Mouse (Mus musculus): ENCODE measurements around the gene Map2k1.

Gene Map2k1

DNA sequence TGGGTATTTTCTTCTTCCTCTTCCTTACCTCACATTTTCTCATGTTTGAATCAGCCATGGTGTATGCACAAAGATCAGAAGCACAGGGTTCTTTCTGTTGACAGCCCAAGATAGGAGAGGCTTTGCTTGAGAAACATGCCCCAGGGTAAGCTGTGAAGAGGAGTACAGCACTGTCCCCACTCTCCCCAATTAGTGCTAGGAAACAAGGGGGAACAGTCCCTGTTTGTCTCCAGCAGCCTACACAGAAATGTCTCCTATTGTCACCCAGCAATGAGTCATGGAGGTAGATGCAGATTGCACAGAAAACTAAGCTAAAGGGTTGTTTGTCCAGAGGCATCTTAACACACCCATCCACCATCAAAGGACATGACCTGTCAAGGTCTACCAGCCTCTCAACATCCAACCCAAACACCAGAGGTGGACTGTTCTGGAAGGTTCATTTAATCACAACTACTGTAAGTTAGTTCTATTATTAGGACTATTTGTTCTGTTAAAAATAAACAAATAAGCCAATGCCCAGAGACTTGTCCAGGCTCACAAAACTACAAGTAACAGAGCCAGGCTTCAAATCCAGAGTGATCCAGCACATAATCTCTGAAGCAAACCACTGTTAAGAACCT lies 3.2 kb downstream of the Map2k1 start:
- no peak for DNase-seq (ENCODE audit: low spot score in 2 of 2)

DNA sequence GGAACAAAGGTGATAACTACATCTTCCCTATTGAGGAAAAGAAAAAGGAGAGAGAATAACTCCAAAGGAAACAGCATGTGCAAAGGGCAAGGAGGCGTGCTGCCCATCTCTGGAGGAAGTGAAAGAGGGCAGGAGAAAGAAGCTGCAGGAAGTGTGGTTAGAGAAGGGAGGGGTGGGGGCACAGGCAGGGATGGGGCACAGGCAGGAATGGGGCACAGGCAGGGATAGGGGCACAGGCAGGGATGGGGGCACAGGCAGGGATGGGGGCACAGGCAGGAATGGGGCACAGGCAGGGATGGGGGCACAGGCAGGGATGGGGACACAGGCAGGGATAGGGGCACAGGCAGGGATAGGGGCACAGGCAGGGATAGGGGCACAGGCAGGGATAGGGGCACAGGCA lies 4.1 kb downstream of the Map2k1 start:
- DNase-seq (ENCODE audit: low spot score in 2 of 2): no peak

DNA sequence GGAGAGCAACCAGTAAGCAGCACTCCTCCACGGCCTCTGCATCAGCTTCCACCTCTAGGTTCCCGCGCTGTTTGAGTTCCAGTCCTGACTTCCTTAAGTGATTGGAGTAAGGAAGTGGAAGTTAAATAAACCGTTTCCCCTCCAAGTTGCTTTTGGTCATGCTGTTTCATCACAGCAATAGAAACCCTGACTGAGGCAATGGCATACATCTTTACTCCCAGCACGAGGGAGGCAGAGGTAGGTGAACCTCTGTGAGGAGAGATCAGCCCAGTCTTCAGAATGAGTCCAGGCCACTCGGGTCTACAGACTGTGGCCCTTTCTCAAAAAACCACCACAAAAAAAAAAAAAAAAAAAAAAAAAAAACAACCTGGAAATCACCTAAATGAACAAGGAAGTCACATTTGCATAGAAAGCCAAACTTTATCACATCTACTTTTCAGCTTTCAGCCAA lies 11.0 kb downstream of the Map2k1 start:
- DNase-seq (ENCODE audit: low spot score in 2 of 2): no peak

DNA sequence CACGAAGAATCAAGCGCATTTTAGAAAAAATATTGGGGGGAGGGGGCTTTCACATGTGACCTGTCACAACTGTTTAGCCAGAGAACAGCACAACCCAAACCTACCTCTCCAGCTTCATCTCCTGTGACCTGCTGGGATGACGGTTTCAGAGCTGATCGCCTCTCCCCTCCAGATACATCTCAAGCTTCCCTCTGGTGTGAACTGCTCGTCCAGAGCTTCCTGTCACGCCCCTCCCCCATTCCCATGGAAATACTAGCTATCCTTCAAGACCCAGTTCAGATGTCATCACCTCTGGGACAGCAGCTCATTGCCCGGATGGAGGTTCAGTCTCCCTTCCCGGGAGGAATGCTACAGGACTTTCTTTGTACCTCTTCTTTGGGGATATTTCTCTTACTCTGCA lies 12.8 kb downstream of the Map2k1 start:
- no peak for DNase-seq (ENCODE audit: low spot score in 2 of 2)

DNA sequence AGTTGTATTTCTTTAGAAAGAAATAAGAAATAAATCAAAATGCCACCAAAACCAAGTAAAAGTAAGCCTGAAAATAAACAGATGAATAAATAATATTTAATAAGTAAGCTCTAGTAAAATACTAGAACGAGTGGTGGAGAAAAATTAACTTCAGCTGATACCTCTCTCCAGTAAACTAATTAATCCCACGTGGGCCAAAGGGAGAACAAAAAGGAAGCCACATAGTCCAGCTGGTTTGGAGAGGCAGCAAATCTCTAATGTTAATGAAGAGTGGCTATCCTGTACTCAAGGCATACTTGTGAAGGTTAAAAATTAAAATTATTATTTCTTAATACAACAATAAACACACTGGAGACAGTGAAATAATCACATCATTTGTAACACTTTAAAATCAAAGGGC lies 13.3 kb downstream of the Map2k1 start:
- no peak for DNase-seq (ENCODE audit: low spot score in 2 of 2)

DNA sequence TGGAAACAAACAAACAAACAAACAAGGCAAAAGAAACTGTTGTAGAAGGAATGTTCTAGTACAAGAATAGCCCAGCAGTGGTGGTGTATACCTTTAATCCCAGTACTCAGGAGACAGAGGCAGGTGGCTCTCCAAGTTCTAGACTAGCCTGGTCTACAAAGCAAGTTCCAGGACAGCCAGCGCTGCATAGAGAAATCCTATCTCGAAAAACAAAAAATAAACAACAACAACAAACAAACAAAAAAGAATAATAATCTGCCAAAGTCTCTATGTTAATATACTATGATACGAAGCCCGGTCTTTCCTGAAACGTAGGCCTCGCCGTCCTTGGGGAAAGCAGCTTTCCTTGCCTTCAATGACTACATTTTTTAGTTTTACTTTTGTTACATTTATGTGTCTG lies 17.4 kb downstream of the Map2k1 start:
- no peak for DNase-seq (ENCODE audit: low spot score in 2 of 2)

DNA sequence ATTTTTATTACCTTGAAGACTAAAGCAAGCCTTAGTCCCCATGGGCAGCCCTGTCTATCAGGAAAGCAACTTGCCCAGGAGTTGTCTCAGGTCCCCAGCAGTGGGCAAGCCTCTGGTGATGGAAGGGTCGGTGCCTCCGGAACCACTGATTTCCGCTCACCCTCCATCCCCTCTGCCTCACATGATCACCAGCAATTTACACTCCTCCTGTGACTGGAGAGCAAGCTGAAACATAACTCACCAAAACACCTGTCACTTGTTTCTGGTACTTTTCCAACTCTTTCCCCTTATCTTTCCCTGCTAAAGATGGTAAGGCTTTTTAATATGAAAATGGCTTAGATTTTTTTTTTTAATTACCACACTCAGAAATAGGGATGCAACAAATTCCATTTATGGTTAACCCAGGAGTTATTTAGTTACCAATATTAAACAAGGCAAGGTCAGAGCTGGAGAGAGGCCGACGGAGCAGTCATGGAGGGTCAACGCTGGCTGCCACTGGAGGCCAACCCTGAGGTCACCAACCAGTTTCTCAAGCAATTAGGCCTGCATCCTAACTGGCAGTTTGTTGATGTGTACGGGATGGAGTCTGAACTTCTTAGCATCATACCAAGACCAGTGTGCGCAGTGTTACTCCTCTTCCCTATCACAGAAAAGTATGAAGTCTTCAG lies 18.5 kb downstream of the Map2k1 start, which contains the start of gene Uchl4:
Gene Uchl4, plus strand, starts transcription at position 434 of the 668 bp plus-strand sequence.
- no peak for DNase-seq (ENCODE audit: low spot score in 2 of 2)

DNA sequence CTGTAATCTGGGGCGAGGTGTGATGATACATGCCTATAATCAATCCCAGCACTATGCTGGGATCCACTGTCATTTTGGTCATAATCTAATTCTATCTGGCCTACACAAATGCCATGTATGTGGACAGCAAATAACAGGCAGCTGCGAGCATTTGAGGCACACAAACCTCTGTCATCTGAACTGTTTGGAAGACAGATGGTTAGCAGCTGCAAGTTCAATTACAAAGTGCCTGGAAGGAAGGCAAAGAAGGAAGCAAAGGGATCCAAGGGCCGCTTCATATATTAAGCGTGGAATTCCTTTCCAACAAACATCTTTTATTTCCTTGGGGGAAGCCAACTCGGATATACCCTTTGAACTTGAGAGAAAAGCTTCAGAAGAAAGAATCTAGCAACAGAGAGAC lies 19.8 kb downstream of the Map2k1 start:
- no peak for DNase-seq (ENCODE audit: low spot score in 2 of 2)

DNA sequence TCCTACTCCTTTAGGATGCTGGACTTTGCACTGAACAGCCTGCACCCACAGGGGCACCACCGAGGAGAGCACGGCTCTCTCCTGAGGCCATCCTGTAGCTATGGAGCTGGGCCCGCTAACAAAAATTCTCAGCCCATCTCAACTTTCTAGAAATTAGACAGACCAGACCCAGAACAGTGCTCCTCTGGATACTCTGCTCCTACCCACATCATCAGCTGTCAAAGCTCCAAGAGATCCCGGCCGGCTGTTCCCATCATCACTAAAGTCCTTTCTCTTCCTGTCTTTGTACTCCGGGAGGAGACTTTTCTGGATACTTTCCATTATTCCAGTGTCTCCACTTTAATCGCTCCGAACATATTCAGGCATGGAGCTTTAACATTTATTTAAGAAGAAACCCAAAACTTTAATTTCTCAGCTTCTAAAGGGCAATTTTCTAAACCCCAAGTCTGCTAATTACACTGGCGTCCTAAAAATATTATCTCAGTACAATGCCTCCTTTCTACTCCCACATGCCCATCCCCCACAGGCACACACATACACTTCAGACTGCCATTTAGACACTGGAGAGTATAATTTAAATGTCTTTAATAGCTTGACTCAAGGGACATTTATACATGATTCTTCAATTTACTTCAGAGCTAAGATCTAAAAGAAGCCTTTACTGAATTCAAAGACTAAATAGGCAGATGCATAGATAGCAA lies 21.0 kb downstream of the Map2k1 start:
- DNase-seq (ENCODE audit: low spot score in 2 of 2): no peak

DNA sequence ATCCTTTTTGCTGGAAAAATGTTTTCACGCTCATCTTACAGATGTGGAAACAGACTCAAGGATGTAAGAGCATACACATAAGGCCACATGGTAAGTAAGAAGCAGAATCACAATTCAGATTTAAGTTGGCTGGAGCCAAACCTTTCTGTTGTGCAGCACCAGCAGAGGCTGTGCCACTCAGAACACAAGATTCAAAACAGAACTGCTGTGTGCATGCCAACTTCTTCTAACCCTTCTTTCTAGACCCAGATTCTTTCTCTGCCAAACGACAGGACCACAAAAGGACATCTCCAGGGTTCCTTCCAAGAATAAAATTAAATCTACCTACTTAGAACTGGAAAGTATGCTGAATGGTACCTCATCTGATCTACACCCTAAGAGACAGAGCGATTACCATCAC lies 21.8 kb downstream of the Map2k1 start:
- DNase-seq (ENCODE audit: low spot score in 2 of 2): no peak

DNA sequence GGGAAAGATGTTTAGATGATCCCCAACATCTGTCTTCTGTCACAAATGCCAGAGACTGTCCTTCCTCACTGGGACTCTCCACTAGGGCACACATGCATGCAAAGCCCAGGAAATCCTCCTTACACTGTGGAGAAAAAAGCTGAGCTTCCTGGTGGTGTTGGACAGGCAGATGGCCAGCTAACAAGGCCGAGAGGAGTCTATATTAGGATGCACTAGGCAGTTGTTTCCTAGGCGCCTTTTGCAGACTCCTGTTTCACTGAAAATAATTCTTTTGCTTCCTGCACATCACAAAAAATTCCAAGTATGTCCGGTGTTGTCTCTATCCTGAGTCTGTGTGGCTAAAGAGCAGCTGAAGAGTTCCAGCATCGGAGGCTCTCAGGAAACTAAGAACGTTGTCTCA lies 22.3 kb downstream of the Map2k1 start:
- DNase-seq (ENCODE audit: low spot score in 2 of 2): no peak

DNA sequence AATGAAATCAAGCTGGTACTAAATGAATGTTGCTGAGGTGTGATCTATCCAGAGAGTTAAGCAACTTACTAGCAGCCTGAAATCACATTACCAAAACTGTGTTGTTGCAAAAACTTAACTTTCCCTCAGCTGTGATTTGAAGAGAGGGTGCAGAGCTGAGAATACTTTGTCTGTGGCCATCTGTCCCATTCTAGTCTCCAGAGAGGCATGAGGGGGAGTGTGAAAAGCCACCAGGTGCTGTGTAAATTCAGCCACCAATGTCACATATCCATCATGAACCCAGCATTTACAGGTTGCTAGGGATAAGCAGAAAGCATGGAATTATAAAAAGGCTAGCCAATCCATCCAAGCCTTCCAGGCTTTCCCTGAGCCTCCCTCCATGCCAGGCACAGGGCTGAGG lies 24.5 kb downstream of the Map2k1 start:
- DNase-seq (ENCODE audit: low spot score in 2 of 2): no peak

DNA sequence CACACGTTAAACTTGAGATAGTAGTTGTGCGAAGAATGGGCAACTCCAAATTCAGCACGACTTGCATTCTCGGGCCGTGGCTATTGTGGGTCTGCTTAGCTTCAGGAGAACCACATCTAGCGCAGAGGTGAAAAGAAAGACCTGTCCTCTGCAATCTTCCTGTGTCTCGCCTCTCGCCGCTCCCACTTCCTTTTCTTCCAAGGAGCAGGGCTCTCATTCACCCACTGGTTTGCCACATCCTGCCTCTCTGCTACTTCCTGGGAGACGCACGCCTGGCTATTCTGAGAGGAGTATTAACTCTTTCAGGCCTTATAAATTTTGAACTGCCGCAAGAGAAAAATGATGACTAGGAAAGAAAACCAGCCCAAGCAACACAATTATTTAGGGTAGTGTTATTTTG lies 25.7 kb downstream of the Map2k1 start:
- no peak for DNase-seq (ENCODE audit: low spot score in 2 of 2)

DNA sequence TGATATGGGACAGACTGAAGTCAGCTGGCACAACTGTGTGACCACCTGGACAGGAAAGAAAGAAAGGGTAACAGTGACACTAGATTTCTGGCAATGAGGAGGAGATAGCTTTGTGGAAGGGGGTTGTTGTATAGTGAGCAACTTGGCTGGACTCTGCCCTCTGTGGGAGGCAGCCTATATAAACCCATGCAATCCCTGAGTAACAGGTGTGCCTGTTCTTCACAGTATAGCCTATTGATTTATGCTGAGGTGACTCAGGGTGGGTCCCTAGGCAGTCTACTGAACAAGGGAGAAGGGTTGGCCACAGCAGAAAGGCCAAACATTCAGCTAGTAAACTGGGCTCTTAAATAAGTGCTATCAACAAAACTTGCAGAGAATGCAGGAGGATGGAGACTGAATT lies 27.6 kb downstream of the Map2k1 start:
- no peak for DNase-seq (ENCODE audit: low spot score in 2 of 2)

DNA sequence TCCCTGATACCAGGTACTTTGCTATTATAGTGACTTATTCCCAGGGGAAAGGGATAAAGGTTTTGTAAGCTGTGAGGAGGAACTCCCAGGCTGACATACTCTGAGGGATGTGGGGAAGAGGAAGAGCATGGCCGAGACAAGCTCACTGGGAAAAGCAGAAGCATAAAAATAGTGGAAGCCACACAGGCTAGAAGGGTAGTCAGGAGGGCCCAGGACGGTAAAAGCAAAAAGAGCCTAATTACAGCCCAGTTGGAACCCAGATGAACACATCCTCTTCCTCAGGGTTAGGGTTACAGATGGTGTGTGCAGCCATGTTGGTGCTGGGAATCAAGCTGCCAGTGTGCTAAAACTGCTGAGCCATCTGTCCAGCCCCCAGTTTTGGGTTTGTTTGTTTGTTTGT lies 31.3 kb downstream of the Map2k1 start:
- no peak for DNase-seq (ENCODE audit: low spot score in 2 of 2)

DNA sequence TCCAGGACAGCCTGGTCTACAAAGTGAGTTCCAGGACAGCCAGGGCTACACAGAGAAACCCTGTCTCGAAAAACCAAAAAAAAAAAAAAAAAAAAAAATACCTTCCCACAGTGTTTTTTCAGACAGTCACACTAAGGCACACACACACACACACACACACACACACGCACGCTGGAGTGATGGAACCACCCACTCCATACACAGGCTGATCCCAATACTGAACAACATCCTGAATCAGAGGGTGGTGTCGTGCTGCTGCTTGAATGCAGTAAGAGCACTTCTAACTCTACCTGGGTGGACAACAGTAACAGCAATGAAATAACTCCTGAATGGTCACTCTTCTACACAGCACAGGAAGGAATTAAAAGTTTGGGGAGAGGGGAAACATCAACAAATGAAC lies 32.0 kb downstream of the Map2k1 start:
- no peak for DNase-seq (ENCODE audit: low spot score in 2 of 2)

DNA sequence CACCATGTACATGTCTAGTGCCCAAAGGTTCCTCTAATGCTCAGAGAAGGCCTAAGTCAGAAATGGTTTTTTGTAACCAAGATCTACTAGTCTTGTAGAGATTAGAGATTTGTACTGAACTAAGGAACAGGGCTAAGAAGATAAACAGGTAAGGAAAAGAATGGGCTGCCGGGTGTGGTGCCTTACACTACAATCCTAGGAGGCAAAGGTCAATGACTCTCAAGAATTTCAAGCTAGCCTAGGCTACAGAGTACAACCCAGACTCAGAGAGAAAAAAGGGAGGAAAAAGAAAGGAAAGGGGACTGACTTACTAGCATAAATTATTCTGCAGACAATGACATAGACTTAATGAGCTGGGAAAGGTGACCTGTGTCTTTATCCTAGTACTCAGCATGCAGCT lies 32.8 kb downstream of the Map2k1 start:
- DNase-seq (ENCODE audit: low spot score in 2 of 2): no peak

DNA sequence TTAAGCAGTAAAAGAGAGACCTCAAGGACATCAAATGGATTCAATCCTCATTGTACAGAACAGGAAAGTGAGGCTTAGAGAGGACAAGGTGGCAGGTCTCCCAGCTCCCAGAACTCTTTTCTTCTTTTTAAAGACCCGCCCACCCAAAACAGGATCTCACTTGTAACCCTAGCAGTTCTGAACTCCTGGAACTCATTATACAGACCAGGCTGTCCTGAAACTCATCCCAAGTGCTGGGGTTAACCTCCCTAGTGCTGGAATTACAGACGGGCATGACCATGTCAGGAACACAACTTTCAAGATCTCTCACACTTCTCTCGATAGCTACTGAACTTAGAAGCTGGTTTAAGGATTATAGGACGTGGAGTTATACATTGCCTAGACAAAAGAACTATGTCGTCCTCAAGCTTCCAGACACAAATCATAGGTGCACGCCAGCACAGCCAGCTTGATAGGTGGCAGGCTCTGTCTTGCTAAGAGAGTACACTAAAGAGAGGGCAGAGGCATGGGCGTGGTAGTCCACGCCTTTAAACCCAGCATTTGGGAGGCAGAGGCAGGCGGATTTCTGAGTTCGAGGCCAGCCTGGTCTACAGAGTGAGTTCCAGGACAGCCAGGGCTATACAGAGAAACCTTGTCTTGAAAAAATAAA lies 33.5 kb downstream of the Map2k1 start:
- no peak for DNase-seq (ENCODE audit: low spot score in 2 of 2)

DNA sequence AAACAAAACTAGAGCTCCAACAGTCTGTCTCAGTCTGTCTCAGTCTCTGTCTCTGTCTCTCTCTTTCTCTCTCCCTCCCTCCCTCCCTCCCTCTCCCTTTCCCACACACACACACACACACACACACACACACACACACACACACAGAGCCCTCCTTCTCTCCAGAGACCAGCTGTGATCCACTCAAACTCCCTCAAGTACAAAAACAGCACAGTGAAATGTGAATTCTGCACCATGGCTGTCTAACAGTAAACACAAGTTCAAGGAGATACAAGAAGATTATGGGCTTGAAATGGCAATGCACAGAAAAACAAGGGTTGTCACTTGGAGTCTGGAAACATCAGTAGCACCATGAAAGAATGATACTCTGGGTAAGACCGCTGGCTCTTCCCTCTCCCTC lies 34.1 kb downstream of the Map2k1 start:
- DNase-seq (ENCODE audit: low spot score in 2 of 2): no peak

DNA sequence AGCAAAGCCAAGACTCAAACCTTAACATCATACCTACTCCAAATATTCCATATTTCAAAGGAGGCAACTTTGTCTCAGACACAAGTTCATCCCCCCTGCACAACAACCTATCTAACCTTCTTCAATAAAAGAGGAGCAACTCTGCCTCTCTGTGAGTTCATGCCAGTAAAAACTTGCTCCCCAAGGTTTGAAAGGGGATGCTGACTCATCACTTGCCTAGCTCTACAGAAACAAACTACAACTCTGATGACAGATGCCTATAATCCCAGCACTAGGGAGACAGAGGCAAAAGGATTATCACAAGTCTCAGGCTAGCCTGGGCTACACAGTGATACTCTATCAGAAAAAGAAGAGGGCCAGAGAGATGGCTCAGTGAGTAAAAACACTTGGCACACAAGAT lies 35.5 kb downstream of the Map2k1 start:
- DNase-seq (ENCODE audit: low spot score in 2 of 2): no peak

DNA sequence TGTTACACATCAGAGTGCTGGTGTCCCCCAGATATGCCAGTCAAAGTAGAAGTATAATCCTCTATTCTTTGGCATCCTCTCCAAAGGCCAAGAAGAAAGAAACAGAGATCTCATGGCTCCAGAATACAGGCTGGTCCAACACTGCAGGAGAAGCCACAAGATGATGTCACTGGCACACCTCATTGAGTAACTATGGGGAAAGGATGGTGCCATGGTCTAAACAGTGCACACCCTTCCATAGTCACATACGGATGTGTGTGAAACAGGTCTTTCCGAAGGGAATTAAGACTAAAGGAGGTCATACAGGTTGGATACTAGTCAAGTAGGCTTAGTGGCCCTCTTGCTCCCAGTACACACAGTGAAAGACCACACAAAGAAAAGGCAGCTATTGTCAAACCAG lies 36.8 kb downstream of the Map2k1 start:
- DNase-seq (ENCODE audit: low spot score in 2 of 2): no peak

DNA sequence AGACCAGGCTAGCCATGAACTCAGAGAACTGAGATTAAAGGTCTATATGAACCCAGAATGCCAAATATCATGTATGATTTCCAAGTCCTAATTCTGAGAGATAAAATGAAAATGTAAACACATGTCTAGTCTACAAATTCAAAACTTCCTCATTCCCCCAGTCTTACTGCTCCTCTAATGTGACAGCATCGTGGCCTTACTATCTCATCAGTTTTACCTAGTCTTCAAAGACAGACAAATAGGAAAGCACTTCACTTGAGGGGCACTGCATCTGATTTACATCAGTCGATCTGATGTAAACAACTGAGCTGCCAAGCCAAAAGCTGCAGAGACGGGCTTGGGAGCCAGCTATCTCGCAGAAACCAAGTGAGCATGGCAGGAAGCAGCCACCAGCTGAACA lies 37.3 kb downstream of the Map2k1 start:
- DNase-seq (ENCODE audit: low spot score in 2 of 2): no peak

DNA sequence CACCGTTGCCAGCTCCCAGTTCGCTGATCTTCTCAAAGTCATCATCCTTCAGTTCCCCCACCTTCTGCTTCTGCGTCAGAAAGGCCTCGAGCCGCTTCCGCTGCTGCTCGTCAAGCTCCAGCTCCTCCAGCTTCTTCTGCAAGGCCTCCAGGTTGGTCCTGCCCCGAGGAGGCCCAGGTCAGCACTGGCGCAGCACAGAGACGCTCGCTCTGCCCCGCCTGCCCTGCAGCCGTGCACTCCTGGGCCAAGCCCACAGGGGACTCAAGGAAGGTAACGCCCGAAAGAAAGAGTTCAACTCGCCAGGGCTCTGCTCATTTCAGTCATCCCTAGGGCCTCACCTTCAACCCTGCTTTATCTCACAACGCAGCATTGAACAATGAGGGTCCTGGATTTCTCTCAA lies 39.0 kb downstream of the Map2k1 start:
- no peak for DNase-seq (ENCODE audit: low spot score in 2 of 2)

Measured in spleen, postnatal 14 days (tissue).